Mouse (Mus musculus): ENCODE results near the gene Tasp1.
A peak's percentile ranks its signal among the peaks of the same experiment; 100 is the strongest.
"Not testable (repeated sequence)": the region's sequence is repeated elsewhere in the genome, so short reads cannot be mapped to it uniquely, and the experiment has no call there.

Gene Tasp1

DNA sequence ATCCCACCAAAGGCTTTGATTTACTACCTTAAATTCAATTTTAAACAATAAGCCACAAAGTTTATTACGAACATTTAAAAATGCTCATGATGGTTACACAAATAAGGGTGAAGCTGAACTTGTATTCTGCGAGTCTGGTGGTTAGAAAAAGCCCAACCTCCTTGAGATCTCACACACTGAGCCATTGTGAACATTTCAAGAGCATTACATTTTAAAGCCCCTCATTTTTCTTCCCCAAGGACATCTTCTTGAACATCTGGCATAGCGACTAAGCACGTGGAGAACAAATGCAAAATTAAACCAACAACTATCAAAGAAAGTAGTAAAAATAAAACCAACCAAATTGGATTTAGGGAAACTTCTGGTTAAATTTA, 182.4 kb downstream of the Tasp1 start:
- no peak for DNase-seq (ENCODE audit: low spot score in 2 of 2)

DNA sequence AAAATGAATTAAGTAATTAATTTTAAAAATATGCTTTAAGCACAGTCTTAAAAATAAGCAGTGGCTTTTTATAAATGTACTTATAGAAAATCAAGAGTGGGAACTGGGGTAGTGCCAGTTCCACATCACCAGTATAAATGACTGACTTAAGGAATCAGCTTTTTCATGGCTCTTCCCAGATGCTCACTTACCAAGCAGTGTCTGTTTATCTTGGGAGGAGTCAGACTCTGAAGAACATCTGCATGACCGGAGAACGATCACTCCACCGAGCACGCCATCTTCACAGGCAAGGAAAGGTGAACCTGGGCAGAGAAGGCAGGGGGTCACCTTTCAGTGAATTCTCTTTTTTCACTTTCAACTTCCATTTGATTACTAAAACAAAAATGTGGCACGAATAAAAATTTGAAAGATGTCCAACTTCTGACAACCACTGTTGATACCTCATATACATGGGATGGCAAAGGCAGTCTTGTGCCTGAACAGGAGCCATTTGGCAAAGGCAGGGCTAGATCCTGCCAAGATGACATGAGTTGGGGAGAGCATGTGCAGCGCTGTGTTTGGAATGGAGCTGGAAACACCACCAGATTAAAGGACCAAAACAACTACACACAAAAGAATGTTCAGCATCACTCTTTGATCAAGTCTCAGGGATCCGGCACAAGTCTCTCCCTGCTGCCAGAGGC, 182.9 kb downstream of the Tasp1 start:
- DNase-seq (ENCODE audit: low spot score in 2 of 2) = peak; percentile 37 to 39

DNA sequence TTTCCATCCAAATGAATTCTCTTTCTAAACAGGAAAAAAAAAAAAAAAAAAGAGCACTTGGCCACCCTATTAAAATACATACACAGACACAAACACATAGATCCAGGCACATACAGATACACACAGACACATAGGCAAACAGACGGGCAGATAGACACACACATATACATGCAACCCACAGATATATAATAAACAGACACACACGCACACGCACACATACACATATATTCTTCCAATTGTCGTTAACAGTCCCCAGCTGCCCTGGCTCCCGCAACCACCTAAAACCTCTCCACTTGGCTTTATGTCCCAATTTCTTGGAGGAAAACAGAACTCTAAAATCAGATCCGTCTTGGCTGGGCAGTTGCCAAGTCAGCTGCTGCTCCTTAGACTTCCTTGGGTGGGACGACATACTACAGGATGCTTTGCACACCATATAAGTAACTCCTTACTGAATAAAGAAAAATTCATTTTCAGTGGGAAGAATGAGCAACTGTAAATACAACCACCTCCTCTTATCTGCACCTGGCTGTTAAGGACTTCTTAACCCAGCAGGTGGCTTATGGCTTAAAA, 188.5 kb downstream of the Tasp1 start:
- peak; percentile 45 to 46 for DNase-seq (ENCODE audit: low spot score in 2 of 2)

DNA sequence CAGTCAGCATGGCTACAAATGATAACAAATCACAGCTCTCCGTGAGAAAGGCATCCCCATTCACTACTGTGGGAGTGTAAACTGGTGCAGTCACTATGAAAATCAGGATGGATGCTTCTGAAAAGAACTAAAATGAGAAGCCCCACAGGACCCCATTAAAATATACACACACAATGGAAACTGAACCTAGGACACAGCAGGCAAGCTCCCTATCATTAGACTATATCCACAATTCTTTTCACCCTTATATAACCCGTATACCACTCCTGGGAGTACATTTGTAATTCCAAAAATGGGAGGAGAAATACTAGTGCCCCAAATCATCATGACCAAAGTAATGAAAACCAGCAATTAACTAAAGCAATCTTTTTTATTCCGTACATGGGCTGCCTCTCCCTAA, 190.7 kb downstream of the Tasp1 start:
- no peak for DNase-seq (ENCODE audit: low spot score in 2 of 2)

DNA sequence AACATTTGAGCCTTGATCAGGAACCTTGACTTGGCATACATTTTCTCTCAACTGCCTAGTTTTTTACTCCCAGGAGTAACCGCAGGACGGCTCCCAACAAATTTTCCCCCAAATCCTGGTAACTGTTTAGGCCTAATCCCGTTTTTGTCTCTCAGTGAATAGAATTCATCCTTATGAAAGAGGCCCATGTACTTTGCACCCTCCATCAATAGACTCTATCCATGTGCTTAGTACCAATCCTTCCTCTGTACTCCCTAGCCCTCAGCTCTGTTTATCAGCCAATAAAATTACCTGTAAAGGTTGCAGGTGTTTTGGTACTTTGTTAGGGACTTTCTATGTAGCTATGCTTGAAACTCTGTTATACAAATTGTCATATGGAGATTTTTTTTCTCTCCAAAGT, 192.4 kb downstream of the Tasp1 start:
- DNase-seq (ENCODE audit: low spot score in 2 of 2) = no peak

DNA sequence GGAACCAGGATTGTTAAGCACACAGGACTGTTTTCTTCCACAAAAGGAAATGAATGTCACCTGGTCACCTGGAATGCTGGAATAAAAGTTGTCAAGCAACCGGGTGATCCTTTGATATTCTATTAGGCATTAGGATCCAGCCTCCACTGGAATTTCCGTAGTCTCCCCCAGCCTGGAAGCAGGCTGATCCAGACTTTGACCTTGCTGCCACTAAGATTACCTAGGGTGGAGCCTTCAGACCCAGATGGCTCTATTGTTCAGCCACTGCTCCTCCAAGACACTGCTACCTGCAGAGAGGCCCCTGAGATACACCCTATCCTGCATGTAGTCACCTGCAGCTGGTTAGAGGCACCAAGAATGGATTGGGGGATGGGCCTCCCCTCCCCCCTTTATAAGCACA, 192.8 kb downstream of the Tasp1 start:
- DNase-seq (ENCODE audit: low spot score in 2 of 2) = no peak

DNA sequence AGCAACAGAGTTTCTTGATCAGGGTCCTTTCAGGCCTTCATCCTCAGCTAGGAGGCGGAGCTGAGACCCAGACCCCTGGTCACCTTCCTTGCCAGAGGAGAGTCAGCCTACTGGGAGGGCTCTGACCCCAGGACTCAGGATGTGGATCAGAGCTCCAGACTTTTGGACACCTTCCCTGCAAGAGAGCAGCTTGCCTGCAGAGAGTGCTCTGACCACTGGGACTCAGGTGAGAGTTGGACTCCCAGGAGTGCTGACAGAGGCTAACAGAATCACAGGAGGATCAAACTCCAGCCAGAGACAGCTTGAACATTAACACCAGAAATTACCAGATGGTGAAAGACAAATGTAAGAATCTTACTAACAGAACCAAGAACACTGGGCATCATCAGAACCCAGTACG, 197.5 kb downstream of the Tasp1 start:
- not testable (repeated sequence) for DNase-seq (ENCODE audit: low spot score in 2 of 2)

DNA sequence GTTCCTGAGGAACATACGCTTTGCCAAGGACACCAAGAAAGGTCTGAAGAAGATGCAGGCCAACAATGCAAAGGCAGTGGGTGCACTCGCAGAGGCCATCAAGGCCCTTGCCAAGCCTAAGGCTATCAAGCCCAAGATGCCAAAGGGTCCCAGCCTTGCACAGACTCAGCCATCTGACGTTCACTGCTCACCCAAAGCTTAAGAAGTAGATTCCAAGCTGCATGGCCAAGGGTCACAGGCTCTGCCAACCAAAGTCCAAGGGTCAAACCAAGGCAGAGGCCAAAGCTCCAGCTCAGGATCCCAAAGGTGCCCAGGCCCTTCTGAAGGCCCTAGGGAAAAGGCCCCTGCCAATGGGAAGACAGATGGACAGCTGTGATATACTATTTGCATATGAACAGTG, 203.2 kb downstream of the Tasp1 start:
- not testable (repeated sequence) for DNase-seq (ENCODE audit: low spot score in 2 of 2)

DNA sequence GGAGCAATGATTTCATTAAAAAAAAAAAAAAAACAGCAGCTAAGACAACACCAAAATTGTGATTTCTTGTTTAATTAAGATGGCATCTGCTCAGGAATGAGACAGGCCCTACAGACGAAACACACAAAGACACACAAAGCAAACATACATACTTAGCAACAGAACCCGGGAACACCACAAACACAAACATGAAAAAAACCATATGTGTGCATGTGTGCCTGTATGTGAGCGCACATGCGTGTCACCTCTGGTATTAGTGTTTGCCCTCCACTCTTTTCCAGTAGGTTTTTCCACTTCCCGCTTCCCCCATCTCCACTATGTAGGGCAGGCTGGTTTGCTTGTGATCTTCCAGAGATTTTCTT, 206.5 kb downstream of the Tasp1 start:
- DNase-seq (ENCODE audit: low spot score in 2 of 2) = no peak

DNA sequence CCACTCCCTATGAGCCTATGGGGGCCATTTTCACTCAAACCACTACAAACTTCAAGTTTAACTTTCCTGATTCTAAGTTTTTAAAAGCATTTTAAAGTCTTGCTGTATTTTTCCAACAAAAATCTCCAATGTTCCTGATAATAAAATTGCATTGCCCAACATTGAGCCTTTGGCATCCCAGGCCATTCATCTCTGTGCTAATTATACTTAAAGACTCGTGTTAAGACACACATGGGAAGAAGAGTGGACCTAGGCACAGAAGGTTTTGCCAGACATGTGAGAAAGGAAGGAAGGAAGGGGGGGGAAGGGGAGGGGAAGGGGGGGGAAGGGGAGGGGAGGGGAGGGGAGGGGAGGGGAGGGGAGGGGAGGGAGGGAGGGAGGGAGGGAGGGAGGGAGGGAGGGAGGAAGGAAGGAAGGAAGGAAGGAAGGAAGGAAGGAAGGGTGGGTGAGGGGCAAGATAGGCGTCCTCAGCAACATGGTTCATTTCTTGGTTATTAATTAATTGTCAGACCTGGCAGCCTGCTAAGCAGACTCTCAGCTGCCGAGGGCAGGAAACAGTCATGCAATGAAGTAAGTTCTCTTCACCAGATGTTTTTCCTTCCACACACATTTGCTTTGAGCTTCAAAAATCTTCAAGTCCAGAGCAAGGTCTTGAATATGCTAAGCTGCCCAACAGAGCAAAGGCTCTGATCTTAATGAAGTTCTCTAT, 207.0 kb downstream of the Tasp1 start:
- no peak for DNase-seq (ENCODE audit: low spot score in 2 of 2)

DNA sequence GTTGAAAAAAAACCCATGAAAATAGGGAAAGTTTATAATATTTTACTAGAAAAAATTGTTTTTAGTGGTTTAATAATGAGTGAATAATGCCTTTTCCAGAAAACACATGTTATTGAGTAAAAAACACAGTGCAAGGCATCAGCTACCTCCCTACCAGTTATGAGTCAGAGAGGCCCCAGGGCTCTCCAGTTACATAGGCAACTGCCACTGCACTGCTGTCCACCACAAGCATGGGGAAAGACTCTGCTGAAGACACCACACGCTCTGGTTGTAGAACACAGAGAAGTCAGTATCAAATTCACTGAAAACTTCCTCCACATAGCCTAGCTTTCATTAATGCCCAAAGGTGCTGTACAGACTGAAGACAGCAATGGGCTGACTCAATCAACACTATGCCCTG, 217.0 kb downstream of the Tasp1 start:
- DNase-seq (ENCODE audit: low spot score in 2 of 2) = no peak

DNA sequence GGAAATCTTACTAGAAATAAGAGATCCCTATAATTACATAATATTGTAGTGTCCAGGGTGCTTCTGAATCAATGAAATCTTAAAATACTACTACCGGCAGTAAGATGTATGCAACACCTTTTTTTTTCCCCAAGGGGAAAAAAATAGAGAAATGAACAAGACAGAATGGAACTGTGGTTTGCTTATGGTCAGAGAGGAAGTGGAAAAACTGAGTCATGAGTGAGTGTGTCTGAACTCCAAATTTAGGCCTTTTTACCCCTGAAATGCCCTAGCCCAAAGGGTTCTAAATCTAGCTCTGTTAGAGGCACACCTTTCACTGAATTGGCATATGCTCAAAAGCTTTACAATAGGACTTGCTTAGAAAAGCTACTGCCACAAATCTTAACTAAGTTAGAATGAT, 225.2 kb downstream of the Tasp1 start:
- no peak for DNase-seq (ENCODE audit: low spot score in 2 of 2)

DNA sequence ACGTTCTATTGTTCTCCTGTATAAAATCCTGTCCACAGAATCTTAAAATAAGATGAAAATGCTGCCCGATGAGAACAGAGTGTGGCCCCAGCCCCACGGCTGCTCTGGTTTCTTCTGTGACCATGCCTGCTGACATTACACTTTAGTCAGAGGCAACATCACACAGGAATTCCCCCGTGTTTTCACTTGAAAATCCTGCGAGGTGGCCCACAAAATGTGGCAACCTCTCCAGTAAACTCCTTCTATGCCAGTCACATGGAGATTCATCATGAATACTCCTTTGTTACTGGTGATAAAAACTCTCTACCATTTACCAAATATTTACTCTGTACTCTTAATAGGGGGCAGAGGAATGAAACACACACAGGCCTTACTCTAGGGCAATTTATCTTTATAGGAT, 225.7 kb downstream of the Tasp1 start:
- no peak for DNase-seq (ENCODE audit: low spot score in 2 of 2)

DNA sequence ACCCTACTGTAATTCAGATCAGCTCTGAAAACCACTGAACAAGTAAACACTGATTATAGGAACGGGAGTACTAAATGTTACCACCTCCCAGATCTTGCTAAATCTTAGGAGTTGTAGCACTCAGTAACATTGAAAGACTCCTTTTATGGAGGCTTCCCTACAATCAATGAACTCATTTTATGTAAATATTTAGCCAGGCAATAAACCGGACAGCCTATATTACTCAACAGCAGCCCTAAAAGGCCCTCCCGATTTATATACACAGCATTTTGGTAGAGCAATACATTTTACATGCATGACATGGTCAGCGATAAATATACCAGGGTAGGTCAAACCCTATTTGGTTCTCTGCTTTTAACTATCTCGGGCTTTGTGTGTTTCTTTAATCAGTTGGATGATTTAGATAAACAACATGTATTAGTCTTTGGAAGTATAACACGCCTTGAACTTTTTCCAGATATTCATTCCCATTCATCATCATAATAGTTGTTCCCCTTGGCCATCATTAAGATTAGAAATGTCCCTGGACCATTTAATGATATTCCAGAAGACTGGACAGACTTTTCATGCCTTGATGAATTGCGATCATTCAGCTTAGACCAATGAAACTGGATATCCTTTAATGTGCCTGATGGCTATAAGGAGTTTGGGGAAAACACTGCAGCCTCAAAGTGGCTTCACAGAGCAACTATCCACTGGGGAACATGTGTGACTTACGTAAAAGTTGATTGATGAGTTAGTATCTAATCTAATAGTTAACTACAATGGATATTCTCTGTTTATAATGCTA, 244.8 kb downstream of the Tasp1 start:
- DNase-seq (ENCODE audit: low spot score in 2 of 2) = no peak

DNA sequence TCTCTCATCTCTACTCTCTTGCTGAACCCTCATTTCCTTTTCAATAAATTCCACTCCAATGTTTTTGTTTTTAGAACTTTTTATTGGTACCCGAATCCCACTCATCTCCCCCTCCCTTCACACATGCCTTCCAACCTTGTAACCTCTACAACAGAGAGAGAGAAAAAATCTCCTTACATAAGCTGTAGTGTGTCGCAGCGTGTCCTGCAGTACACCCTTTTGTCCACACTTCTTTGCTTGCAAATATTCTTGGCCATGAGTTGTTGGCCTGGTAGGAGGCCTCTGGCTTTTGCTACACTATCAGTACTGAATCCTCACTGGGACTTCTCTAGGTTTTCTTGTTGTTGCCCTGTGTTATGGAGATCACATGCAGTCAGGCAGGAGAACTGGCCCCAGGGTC, 249.3 kb downstream of the Tasp1 start:
- no peak for DNase-seq (ENCODE audit: low spot score in 2 of 2)

DNA sequence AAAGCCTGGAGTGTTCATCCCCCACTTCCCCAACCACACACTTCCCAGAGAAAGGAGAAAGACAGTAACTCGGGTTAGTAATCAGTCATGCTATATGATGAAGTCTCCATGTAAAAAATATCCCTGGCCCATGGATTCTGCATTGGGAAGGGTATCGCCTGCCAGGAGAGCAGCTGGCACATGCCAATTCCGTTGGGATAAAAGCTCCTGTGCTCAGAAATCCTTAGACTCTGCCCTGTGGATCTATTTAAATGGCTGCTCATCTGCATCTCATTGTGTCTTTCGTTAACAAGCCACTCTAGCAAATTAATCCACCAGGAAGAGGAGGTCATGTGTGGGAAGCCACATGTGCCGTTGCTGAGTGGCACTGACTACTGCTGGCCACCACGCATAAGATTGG, 258.7 kb downstream of the Tasp1 start:
- no peak for DNase-seq (ENCODE audit: low spot score in 2 of 2)

DNA sequence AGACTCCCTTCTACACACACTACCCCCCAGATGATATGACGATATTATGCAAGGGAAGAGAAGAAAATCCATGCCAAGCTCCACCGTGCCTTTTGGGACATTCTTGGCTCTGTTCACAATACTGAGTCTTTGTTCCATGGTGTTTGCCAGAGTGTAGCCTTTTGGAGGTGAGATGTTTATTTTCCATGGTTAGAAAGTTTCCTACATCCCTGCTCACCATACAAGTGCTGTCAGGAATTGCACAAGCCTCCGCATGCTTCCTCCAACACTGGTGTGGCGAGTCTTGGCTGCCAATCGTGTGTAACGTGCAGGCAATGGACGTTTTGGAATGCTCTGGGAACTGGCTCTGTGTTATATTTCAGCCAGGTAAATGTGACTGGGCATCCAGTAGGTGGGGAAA, 262.6 kb downstream of the Tasp1 start:
- no peak for DNase-seq (ENCODE audit: low spot score in 2 of 2)

DNA sequence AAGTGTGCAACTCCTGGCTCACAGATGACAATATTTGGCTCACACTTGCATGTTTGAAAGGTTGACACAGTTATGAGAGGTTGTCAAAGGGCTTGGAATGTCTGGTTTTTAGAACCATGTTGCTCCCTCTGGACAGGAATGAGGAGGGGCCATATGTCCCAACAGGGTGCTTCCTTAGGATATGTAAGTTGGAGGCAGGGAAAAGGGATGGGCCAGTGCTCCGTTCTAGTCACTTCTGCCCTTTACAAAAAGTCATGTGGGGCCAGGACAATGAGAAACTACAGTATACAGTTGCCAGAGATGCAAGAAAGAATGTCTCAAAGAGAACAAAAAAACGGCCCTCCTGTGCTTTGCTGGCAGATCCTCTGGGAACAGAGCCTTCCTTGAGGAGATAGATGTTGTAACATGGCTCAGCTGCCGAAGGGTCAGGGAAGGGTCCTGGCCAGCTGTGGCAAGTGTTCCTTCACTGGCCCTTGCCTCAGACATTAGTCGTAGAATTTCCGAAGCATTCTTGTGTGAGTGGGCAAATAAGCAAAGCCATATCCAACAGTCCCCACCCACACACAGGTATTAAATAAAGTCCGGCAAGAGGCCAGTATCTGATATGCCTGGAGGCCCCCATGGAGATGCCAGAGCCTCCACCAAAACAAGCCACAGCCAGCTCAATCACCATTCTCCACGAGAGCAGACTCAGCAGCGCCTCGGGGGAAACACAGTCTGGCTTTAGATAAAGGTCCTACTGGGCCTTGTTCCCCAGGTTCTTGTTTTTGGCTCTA, 274.1 kb downstream of the Tasp1 start:
- no peak for DNase-seq (ENCODE audit: low spot score in 2 of 2)

DNA sequence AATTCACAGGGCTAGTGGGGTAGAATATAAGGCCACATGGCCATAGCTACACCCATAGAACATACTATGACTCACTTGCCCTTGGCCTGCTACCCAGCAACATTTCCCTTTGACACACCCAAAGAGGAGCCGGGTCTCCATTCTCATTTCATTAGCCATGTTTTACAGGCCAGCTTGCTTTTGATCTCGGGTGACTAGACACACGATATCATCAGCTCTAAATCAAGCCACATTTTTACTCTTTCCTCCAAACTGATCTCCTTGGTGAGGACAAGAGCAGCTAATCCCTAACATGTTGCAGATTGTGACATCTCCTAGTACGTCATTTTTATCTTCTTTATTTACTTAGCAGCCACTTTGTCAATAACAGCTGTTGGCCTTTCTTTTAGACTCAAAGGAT, 277.9 kb downstream of the Tasp1 start:
- DNase-seq (ENCODE audit: low spot score in 2 of 2) = no peak

DNA sequence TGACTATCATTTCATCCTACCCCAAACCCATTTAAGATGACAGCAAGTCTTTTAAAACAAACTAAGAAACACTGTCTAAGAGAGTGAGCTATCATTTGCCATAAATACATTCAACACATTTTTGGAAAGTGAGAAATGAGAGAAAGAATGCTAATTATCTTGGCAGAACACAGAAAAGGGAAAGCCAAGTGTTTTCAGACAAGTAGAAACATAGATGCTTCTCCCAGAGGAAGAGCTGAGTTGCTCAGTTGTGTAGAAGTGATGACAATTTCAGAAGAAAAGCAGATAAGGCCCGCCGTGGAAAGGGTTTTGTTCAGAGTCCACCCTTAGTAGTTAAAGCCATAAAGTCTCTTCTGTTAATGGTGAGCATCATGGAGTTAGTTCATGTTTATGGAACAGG, 281.7 kb downstream of the Tasp1 start:
- DNase-seq (ENCODE audit: low spot score in 2 of 2) = no peak

DNA sequence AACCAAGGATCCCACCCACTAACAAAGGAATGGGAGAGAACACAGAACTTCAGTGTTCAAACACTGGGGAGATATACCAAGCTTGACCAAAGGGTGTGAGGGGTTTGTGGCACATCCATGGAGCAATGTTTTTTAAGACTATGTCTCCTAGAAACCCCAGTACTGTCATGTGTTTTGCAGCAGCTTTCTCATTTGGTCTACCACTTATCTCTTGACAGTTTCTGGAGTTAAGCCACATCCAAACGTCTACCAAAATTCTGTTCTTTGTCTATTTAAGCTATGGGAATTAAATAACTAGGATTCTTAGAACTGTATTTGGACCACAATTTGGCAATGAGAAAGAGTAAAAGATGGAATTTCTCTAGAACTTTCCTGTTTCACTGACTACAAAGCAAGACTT, 282.1 kb downstream of the Tasp1 start:
- no peak for DNase-seq (ENCODE audit: low spot score in 2 of 2)

Data from right cerebral cortex, postnatal 10 days (tissue).